Mouse (Mus musculus): ENCODE data around the gene Gabpb2. TPM values are rescaled to one million over a fixed set of nuclear protein-coding genes. Genes with fewer than 3 reads are reported as not detected.

Gabpb2 gene
- polyA plus RNA-seq, 1 experiment = 14.7 TPM

DNA sequence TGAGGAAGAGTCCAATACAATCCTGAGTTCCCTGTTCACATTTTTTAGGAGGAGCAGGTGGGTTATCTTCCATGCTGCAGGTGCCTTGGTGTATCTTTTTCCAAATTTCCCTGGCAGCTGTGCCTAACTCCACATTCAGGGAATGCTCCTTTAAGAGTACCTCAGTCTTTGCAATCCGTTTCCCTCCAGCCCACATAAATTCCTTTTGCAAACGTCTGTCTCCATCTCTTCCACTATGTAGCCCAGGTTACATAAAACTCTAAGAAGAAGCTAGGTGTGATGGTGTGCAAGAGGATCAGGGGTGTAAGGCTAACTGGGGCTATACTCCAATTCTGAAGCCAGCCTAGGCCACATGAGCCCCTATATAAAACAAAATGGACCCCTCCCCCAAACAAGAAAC is 25.4 kb upstream of the Gabpb2 start:
- TF ChIP-seq CTCF (IDR thresholded peaks at IDR 0.05; ENCODE audit: borderline replicate concordance, extremely low read depth, insufficient read depth, insufficient read length) = no peak
- no peak for TF ChIP-seq POLR2A (IDR thresholded peaks at IDR 0.05; ENCODE audit: borderline replicate concordance, extremely low read depth, insufficient read depth, insufficient read length, poor library complexity, severe bottlenecking)
- DNase-seq (ENCODE audit: low read depth) = no peak

GRCm38 (mm10) chr3:95241498-95241897 is 23.8 kb upstream of the Gabpb2 start, which contains the start of gene Gm128:
Gene Gm128, minus strand, starts transcription at chr3:95241598.
- no peak for DNase-seq (ENCODE audit: low read depth)
- TF ChIP-seq POLR2A (IDR thresholded peaks at IDR 0.05; ENCODE audit: borderline replicate concordance, extremely low read depth, insufficient read depth, insufficient read length, poor library complexity, severe bottlenecking) = no peak
- TF ChIP-seq CTCF (IDR thresholded peaks at IDR 0.05; ENCODE audit: borderline replicate concordance, extremely low read depth, insufficient read depth, insufficient read length) = no peak

- no peak for TF ChIP-seq POLR2A (IDR thresholded peaks at IDR 0.05; ENCODE audit: borderline replicate concordance, extremely low read depth, insufficient read depth, insufficient read length, poor library complexity, severe bottlenecking)
- no peak for TF ChIP-seq CTCF (IDR thresholded peaks at IDR 0.05; ENCODE audit: borderline replicate concordance, extremely low read depth, insufficient read depth, insufficient read length)
These were observed 23.2 kb upstream of the Gabpb2 start for GRCm38 (mm10) chr3:95240900-95241299.

DNA sequence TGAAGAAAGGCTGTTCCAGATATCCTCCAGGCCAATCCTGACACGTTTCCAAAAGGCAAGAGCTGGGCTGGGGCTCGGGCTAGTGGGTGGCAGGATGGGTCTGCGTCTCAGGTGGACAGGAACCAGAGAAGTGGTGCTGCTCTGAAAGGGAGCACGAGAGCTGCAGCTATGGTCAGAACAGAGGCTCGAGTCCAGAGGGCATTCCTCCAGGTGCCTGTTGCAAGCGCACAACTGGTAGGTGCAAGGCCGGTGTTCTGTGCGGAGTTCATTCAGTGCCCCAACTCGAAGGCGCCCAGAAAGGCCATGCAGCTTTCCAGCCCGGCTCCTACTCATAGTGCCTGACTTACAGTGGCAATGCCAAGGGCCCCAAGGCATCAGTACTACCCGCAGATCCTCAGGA is 22.3 kb upstream of the Gabpb2 start:
- TF ChIP-seq POLR2A (IDR thresholded peaks at IDR 0.05; ENCODE audit: borderline replicate concordance, extremely low read depth, insufficient read depth, insufficient read length, poor library complexity, severe bottlenecking) = no peak
- no peak for TF ChIP-seq CTCF (IDR thresholded peaks at IDR 0.05; ENCODE audit: borderline replicate concordance, extremely low read depth, insufficient read depth, insufficient read length)
- no peak for DNase-seq (ENCODE audit: low read depth)

More at GRCm38 (mm10) chr3:95240900-95241299, 23.2 kb upstream of the Gabpb2 start:
- DNase-seq (ENCODE audit: low read depth) = no peak

DNA sequence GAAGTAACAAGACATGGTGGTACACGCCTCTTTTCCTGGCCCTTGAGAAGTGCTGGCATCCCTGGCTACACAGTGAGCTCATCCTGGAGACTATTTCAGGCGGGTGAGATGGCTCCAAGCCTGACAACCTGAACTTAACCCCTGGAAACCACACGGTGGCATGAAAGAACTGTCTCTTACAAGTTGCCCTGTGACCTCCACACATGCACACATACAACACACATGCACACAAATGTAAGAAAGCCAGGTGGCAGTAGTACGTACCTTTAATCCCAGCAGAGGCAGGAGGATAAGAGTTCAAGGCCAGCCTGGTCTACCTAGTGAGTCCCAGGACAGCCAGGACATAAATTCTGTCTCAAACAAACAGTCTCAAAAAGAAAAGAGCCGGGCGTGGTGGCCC is 21.3 kb upstream of the Gabpb2 start:
- TF ChIP-seq CTCF (IDR thresholded peaks at IDR 0.05; ENCODE audit: borderline replicate concordance, extremely low read depth, insufficient read depth, insufficient read length) = no peak
- no peak for TF ChIP-seq POLR2A (IDR thresholded peaks at IDR 0.05; ENCODE audit: borderline replicate concordance, extremely low read depth, insufficient read depth, insufficient read length, poor library complexity, severe bottlenecking)
- no peak for DNase-seq (ENCODE audit: low read depth)

- no peak for DNase-seq (ENCODE audit: low read depth)
- no peak for TF ChIP-seq CTCF (IDR thresholded peaks at IDR 0.05; ENCODE audit: borderline replicate concordance, extremely low read depth, insufficient read depth, insufficient read length)
- TF ChIP-seq POLR2A (IDR thresholded peaks at IDR 0.05; ENCODE audit: borderline replicate concordance, extremely low read depth, insufficient read depth, insufficient read length, poor library complexity, severe bottlenecking) = no peak
These were observed 19.9 kb upstream of the Gabpb2 start for GRCm38 (mm10) chr3:95237541-95238099.

DNA sequence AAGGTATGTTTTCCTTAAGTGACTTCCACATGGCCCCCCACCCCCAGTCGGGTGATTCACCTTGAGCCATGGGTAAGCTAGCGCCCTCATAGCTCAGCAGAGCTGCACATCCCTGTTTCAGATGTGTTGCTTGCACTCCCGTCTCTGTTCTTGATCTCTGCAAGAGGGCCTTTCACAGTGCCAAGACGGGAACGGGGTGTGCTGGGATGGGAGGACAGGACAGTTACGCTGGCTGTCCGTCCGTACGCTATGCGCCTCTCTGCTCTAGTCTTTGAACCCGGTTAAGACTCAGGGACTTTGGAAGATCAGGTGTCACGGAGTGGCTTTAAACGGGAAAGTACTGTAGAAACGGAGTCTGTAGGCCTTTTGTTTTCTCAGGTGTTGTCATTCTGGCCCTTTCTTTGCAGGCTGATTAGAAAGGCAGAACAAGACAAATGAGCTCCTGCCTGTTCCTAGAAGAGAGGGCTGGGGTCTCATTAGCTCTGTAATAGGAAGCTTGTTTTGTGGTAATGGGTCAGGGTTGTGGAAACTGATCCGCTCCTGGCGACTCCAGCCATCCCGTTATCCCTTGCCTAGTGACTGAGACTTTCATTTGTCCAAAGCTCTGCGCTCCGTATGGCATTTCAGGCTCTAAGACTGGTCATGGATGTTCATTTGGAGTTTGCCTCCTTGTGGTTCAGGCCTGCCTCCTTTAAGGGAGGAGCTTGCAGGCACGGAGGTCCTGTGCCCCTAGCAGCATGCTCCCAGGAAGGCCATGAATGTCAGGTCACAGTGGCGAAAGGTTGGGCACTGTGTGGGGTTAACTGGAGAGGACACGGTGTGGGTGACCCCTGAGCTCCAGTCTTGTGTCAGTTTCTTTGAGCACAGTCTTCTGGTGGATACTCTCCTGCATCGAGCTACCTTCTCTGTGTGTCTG is 17.9 kb upstream of the Gabpb2 start:
- DNase-seq (ENCODE audit: low read depth) = no peak
- TF ChIP-seq CTCF (IDR thresholded peaks at IDR 0.05; ENCODE audit: borderline replicate concordance, extremely low read depth, insufficient read depth, insufficient read length) = no peak
- no peak for TF ChIP-seq POLR2A (IDR thresholded peaks at IDR 0.05; ENCODE audit: borderline replicate concordance, extremely low read depth, insufficient read depth, insufficient read length, poor library complexity, severe bottlenecking)

GRCm38 (mm10) chr3:95233303-95233980 is 15.7 kb upstream of the Gabpb2 start:
- no peak for DNase-seq (ENCODE audit: low read depth)
- TF ChIP-seq POLR2A (IDR thresholded peaks at IDR 0.05; ENCODE audit: borderline replicate concordance, extremely low read depth, insufficient read depth, insufficient read length, poor library complexity, severe bottlenecking) = no peak
- no peak for TF ChIP-seq CTCF (IDR thresholded peaks at IDR 0.05; ENCODE audit: borderline replicate concordance, extremely low read depth, insufficient read depth, insufficient read length)

- TF ChIP-seq POLR2A (IDR thresholded peaks at IDR 0.05; ENCODE audit: borderline replicate concordance, extremely low read depth, insufficient read depth, insufficient read length, poor library complexity, severe bottlenecking) = no peak
- no peak for TF ChIP-seq CTCF (IDR thresholded peaks at IDR 0.05; ENCODE audit: borderline replicate concordance, extremely low read depth, insufficient read depth, insufficient read length)
These were observed 15.1 kb upstream of the Gabpb2 start for GRCm38 (mm10) chr3:95232771-95233170.

GRCm38 (mm10) chr3:95231298-95232221 is 13.8 kb upstream of the Gabpb2 start, which contains the start of gene Mllt11:
Gene Mllt11, minus strand, starts transcription at chr3:95232171.
- DNase-seq (ENCODE audit: low read depth) = no peak
- TF ChIP-seq CTCF (IDR thresholded peaks at IDR 0.05; ENCODE audit: borderline replicate concordance, extremely low read depth, insufficient read depth, insufficient read length) = no peak
- no peak for TF ChIP-seq POLR2A (IDR thresholded peaks at IDR 0.05; ENCODE audit: borderline replicate concordance, extremely low read depth, insufficient read depth, insufficient read length, poor library complexity, severe bottlenecking)

More at GRCm38 (mm10) chr3:95232771-95233170, 15.1 kb upstream of the Gabpb2 start:
- DNase-seq (ENCODE audit: low read depth) = no peak

Measured in brain, embryonic 14.5 days (tissue).